Mouse (Mus musculus): ENCODE data around the gene Mc1r.

DNA sequence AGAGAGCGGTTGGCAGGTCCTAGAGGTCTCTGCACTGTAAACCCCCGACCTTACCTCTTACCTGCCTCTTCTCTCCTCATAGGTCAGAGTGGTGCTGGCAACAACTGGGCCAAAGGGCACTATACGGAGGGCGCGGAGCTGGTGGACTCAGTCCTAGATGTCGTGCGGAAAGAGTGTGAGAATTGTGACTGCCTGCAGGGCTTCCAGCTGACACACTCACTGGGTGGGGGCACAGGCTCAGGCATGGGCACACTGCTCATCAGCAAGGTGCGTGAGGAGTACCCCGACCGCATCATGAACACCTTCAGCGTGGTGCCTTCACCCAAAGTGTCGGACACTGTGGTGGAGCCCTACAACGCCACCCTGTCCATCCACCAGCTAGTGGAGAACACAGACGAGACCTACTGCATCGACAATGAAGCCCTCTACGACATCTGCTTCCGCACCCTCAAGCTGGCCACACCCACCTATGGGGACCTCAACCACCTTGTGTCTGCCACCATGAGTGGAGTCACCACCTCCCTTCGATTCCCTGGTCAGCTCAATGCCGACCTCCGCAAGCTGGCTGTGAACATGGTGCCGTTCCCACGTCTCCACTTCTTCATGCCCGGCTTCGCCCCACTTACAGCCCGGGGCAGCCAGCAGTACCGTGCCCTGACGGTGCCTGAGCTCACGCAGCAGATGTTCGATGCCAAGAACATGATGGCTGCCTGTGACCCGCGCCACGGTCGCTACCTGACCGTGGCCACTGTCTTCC lies 13.8 kb downstream of the Mc1r start:
- TF ChIP-seq CTCF (IDR thresholded peaks at IDR 0.05; ENCODE audit: borderline replicate concordance, insufficient read depth, low read length) = no peak
- TF ChIP-seq POLR2A (IDR thresholded peaks at IDR 0.05; ENCODE audit: low read depth, low read length) = no peak

Data from embryonic fibroblast, embryonic 13.5 days (primary cell).